Mouse (Mus musculus) neutrophil, adult 59 days (primary cell): Measurements from ENCODE around the gene Cyp2b13. TPM values are rescaled to one million over a fixed set of nuclear protein-coding genes. Genes with fewer than 3 reads are reported as not detected.

Source experiments
- total RNA-seq, 2 experiments: library from RNA; stranded (reverse); gene quantifications; 1 replicate in 1 of 2; 2 replicates in 1 of 2; pipeline ENCODE4 v1.2.4; 2023

The Cyp2b13 gene
- total RNA-seq, result not detected

DNA sequence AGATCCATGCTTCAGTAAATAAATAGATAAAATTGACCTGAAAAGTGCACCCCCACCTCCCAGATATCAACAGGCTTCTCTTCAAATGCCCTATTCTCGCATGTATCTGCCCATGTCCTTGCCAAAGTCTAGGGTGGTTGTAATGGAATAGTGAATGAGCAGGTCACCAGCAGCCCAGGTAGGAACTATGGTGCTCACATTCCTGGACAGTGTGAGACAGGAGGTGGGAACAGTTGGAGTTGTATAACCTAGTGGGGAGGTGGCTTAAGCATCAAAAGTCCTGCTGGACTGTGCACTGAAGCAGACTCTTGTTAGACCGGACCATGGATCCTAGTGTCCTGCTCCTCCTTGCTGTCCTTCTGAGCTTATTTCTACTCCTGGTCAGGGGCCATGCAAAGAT is at the start of gene Cyp2b13:
TSS of gene Cyp2b13 (plus strand) at position 301 of the 400 bp plus-strand sequence.

Other genes starting within 250 kb of the Cyp2b13 start
- gene Cyp2s1, start 244.6 kb upstream of the Cyp2b13 start, total RNA-seq, result not detected
- not detected for gene Cyp2b10, start 163.9 kb upstream of the Cyp2b13 start, total RNA-seq
- gene Cyp2b9, start 111.9 kb downstream of the Cyp2b13 start, total RNA-seq, result under 1 TPM; 0.42 to 0.46 TPM
- not detected for gene Vmn1r184, start 198.8 kb downstream of the Cyp2b13 start, total RNA-seq
- not detected for gene Cyp2a4, start 245.7 kb downstream of the Cyp2b13 start, total RNA-seq